Mouse (Mus musculus) liver, embryonic 16.5 days (tissue): ENCODE measurements around the gene Wdr27. TPM values are rescaled to one million over a fixed set of nuclear protein-coding genes. Genes with fewer than 3 reads are reported as not detected.

Experiments
- ATAC-seq: fragments of 200-750 bp; cut with Nextera tagmentation; 2 replicates; pipeline ENCODE4 v1.8.0; 2017; ENCODE audit warnings: low read depth, mild to moderate bottlenecking, moderate number of reproducible peaks, moderate library complexity
- H3K27ac ChIP-seq: fragments of 300-500 bp; sonication (generic); 2 replicates; pipeline ENCODE4 v1.5.1; 2014; ENCODE audit warnings: mild to moderate bottlenecking, low read length
- H3K27me3 ChIP-seq: fragments of 300-500 bp; sonication (generic); 2 replicates; pipeline ENCODE4 v1.6.1; 2014; ENCODE audit warnings: low read depth, low read length, mixed read lengths; ENCODE audit not compliant: control insufficient read depth, insufficient read depth
- H3K36me3 ChIP-seq: fragments of 300-500 bp; sonication (generic); 2 replicates; pipeline ENCODE4 v1.6.1; 2014; ENCODE audit warnings: mild to moderate bottlenecking; ENCODE audit not compliant: control insufficient read depth, insufficient read depth
- H3K4me1 ChIP-seq: fragments of 300-500 bp; sonication (generic); 2 replicates; pipeline ENCODE4 v1.6.1; 2014; ENCODE audit warnings: low read depth, low read length, mixed read lengths; ENCODE audit not compliant: control insufficient read depth
- H3K4me2 ChIP-seq: fragments of 300-500 bp; sonication (generic); 2 replicates; pipeline ENCODE4 v1.6.1; 2014; ENCODE audit warnings: low read depth, low read length, mixed read lengths
- H3K4me3 ChIP-seq: fragments of 300-500 bp; sonication (generic); 2 replicates; pipeline ENCODE4 v1.5.1; 2014; ENCODE audit warnings: low read depth, mild to moderate bottlenecking, low read length
- H3K9ac ChIP-seq: fragments of 300-500 bp; sonication (generic); 2 replicates; pipeline ENCODE4 v1.6.1; 2014; ENCODE audit warnings: low read depth, low read length
- H3K9me3 ChIP-seq: fragments of 300-500 bp; sonication (generic); replicated peaks from 2 replicates; pipeline ENCODE4 v1.6.1; 2016; ENCODE audit warnings: low read length; ENCODE audit not compliant: control insufficient read depth
- WGBS: fragments of 180-500 bp; shearing (Covaris S2); extraction: QIAGEN DNeasy Blood & Tissue Kit; methylation state at CpG from one replicate; pipeline ENCODE4 v1.1.7; 2014; ENCODE audit not compliant: insufficient replicate concordance; 5-methylcytosine and 5-hydroxymethylcytosine counted together
- polyA plus RNA-seq: library from polyadenylated mRNA; unstranded; fragments of >200 nt; fragmentation: Nextera tagmentation; extraction: Ambion mirVana; gene quantifications from 2 replicates; pipeline ENCODE4 v1.2.1, GENCODE M21; 2015

Gene Wdr27
- polyA plus RNA-seq, 1 experiment from 2014 or later: 1.2 TPM

DNA sequence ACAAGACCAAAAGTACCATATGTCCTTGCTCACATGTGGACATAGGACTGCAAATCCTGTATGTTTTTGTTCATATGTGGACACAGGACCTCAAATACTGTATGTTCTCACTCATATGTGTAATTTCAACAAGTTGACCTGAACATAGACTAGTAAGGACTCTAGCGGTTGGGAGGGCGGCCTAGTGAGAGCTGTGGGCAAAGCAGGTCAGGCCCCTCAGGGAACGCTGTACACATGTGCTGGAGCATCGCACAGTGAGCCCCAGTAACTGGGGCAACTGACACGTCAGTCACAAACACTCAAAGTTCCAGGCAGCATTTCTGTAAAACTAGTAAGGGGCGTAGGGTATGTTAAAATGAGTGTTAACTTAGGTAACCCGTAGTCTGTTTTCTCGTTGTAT lies 30.0 kb downstream of the Wdr27 start:
- no peak for ATAC-seq
- Histone ChIP-seq H3K27ac (no peak overlapping the region), H3K9ac (no peak overlapping the region), H3K4me2 (no peak overlapping the region), H3K36me3 (no peaks in the 10 kb centered on the region), H3K27me3 (no peaks in the 10 kb centered on the region), H3K4me3 (no peak overlapping the region), H3K9me3 (no peaks in the 10 kb centered on the region), H3K4me1 (no peaks in the 10 kb centered on the region)
- 72% methylated on average over 8 of the region's 8 CpGs for WGBS

DNA sequence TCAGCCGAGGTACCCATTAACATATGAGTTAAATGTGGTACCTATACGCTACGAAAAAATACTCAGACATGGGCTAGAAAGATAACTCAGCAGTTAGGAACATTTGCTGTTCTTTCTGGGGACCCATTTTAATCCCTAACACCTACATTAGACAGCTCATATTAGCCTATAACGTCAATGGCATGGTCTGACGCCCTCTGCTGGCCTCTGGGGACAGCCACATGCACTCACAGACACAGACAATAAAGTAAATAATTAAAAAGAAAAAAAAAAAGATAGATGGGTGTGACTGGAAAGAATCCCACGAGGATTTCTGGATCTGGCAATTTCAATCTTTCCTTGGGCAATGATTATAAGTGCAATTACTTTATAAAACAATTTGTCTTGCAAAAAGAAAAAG lies 30.5 kb downstream of the Wdr27 start:
- no peaks in the 10 kb centered on the region for H3K27me3 ChIP-seq
- no peaks in the 10 kb centered on the region for H3K4me1 ChIP-seq
- ATAC-seq: no peak
- H3K4me2 ChIP-seq: no peak overlapping the region
- H3K9me3 ChIP-seq: no peaks in the 10 kb centered on the region
- no peak overlapping the region for H3K27ac ChIP-seq
- no peak overlapping the region for H3K4me3 ChIP-seq
- no peaks in the 10 kb centered on the region for H3K36me3 ChIP-seq
- H3K9ac ChIP-seq: no peak overlapping the region
- 43% methylated on average over 6 of the region's 6 CpGs for WGBS

DNA sequence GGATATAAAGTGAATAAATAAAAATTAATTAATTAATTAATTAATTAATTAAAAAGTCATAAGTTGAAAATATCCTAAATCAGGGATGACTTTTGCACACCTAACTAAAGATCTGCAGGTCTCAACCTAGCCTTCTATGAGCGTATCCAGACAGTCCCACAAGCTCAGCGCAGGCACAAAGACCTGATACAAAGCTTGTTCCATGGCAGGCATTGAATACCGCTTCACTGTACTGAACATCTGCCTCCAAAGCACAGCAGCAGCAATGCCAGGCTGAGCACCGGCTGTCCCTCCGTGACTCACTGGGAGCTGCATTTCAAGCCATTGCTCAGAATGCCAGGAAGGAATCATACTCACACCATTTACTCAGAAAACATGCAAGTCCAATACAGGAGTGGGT lies 32.2 kb downstream of the Wdr27 start:
- no peak for ATAC-seq
- H3K36me3 ChIP-seq: no peaks in the 10 kb centered on the region
- 80% methylated on average over 5 of the region's 5 CpGs for WGBS
- H3K4me3 ChIP-seq: no peak overlapping the region
- H3K27me3 ChIP-seq: no peaks in the 10 kb centered on the region; the same call in 1 of the 2 replicates
- H3K9me3 ChIP-seq: no peaks in the 10 kb centered on the region
- no peak overlapping the region for H3K27ac ChIP-seq
- no peak overlapping the region for H3K9ac ChIP-seq
- H3K4me1 ChIP-seq: no peaks in the 10 kb centered on the region
- no peak overlapping the region for H3K4me2 ChIP-seq

DNA sequence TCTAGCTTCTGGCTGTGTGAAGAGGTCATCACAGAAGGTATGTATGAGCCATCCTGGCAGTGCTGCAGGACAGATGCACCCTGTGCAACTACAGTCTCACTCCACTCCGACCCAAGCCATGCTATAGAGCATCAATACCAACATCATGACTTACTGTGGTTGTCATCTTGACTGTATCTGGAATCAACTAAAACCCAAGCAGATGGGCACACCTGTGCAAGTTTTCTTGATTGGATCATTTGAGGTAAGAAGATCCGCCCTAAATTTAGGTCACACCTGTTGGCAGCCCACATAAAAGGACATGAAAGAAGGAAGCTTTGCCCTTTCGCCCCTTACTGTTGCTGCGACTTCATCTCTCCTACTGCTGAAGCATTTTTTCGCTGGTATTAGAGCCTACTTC lies 33.6 kb downstream of the Wdr27 start:
- H3K27ac ChIP-seq: no peak overlapping the region
- H3K36me3 ChIP-seq: no peaks in the 10 kb centered on the region
- no peak overlapping the region for H3K9ac ChIP-seq
- 64% methylated on average over 5 of the region's 5 CpGs for WGBS
- no peak overlapping the region for H3K4me3 ChIP-seq
- H3K4me2 ChIP-seq: no peak overlapping the region
- no peak for ATAC-seq
- no peaks in the 10 kb centered on the region; the same call in 1 of the 2 replicates for H3K27me3 ChIP-seq
- no peaks in the 10 kb centered on the region for H3K4me1 ChIP-seq
- no peaks in the 10 kb centered on the region for H3K9me3 ChIP-seq

DNA sequence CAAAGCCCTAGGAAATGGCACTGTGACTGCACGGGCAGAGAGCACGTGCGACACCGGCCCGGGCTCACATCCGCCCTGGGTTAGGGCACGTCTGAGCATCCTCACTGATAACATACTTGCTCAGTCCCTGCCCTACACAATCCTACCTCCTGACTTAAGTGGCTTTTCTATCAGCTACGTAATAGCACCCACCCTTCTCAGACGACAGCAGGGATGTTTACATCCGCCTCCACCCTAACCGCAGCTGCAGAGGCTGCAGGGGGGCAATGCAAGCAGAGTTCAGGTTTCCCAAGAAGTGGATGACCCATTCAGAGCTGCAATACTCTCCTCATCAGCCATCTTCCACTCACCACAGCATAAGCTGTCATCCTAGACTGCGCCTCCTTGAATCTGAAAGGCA lies 35.8 kb downstream of the Wdr27 start:
- WGBS: 61% methylated on average over 12 of the region's 12 CpGs
- no peaks in the 10 kb centered on the region for H3K36me3 ChIP-seq
- no peak for ATAC-seq
- no peak overlapping the region for H3K9ac ChIP-seq
- H3K4me3 ChIP-seq: no peak overlapping the region
- H3K27me3 ChIP-seq: no peaks in the 10 kb centered on the region; the same call in 1 of the 2 replicates
- no peaks in the 10 kb centered on the region for H3K9me3 ChIP-seq
- no peaks in the 10 kb centered on the region for H3K4me1 ChIP-seq
- H3K27ac ChIP-seq: no peak overlapping the region
- no peak overlapping the region for H3K4me2 ChIP-seq

DNA sequence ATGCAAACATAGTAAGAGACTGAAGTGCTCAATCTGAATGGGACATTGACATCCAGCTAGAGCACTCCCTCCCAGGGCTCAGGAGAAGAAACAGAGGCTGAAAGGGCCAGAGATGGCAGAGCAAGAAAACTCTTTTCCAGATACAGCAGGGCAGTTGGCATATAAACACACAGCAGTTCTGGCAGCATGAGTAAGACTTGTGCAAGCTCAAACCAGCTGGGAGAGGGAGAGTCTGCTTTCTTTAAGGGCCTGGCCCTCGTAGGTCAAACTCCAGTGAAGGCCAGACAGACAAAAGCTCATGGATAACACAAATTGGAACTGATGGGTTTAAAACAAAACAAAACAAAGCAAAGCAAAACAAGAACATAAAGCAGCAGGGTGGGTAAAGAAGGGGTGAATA lies 36.3 kb downstream of the Wdr27 start:
- Histone ChIP-seq H3K4me1 (no peaks in the 10 kb centered on the region), H3K9ac (no peak overlapping the region), H3K4me3 (no peak overlapping the region), H3K4me2 (no peak overlapping the region), H3K27me3 (no peaks in the 10 kb centered on the region; the same call in 1 of the 2 replicates), H3K9me3 (no peaks in the 10 kb centered on the region), H3K27ac (no peak overlapping the region), H3K36me3 (no peaks in the 10 kb centered on the region)
- ATAC-seq: no peak
- 25% methylated on average over 1 of the region's 1 CpGs for WGBS

DNA sequence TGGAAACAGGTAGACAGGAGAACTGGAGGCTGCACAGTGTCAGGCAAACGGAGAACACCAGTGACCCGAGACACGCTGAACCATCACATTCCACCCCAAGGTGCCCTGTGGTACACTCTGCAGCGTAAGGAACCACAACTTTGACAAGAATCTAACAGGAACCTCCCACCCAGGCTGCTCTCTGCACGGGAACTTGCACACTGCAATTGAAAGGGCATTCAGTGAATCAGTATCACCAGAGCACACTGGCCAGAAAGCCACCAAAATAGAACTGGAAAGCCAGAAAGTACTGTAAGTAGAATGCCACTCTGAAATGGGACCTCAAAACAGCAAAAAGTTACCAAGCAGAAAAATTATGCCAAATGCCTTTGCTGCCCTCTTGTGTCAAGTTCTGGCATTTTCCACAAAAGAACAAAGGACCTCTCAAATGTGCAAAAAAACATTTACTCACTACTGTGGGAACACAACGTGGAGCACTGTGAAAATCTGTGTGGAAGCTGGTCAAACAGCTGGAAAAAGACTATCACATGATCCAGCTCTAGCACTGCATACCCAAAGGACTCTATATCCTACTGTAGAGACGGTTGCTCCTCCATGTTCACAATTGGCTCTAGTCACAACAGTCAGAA lies 38.2 kb downstream of the Wdr27 start:
- 36% methylated on average over 7 of the region's 7 CpGs for WGBS
- Histone ChIP-seq H3K9ac (no peak overlapping the region), H3K4me3 (no peak overlapping the region), H3K36me3 (no peaks in the 10 kb centered on the region), H3K9me3 (no peaks in the 10 kb centered on the region), H3K4me2 (no peak overlapping the region), H3K27ac (no peak overlapping the region), H3K27me3 (no peaks in the 10 kb centered on the region; the same call in 1 of the 2 replicates), H3K4me1 (no peaks in the 10 kb centered on the region)
- no peak for ATAC-seq

DNA sequence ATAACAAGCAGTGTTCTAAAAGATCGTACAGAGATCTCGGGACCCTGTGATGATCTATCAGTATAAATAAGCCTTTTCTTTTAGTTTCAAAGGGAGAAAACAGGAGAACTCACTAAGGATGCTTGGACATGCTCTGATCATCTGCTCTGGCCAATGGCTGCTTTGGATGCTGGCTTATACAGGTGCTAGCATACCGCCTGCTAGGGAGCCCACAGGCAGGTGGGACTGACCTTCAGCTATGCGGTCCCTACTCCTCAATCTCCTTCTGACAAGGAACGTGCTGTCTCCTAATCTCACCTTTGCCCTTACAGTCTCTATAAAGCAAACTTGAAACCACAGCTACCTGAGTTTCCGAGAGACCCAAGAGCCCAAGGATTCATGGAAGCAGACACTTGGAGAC lies 38.8 kb downstream of the Wdr27 start:
- Histone ChIP-seq H3K4me3 (no peak overlapping the region), H3K36me3 (no peaks in the 10 kb centered on the region), H3K9me3 (no peaks in the 10 kb centered on the region), H3K4me1 (no peaks in the 10 kb centered on the region), H3K27me3 (no peaks in the 10 kb centered on the region; the same call in 1 of the 2 replicates), H3K27ac (no peak overlapping the region), H3K9ac (no peak overlapping the region), H3K4me2 (no peak overlapping the region)
- WGBS: 66% methylated on average over 6 of the region's 6 CpGs
- ATAC-seq: no peak

DNA sequence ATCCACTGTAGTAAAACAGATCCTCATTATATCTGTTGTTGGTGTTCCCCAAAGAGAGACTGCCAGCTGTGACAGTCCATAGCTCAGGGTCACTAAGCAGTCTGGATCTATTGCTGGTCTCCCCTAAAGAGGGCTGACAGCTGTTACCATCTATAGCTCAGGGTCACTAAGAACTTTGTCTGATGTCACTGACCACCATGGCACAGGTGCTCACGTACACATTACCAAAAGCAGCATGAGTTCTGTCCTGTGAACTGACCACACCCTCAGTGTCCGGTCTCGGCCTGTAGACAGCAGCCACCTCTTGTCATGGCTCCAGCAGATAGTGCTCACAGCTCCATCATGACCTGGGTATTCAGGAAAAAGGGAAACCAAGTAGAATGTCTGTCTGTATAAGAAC lies 39.7 kb downstream of the Wdr27 start:
- H3K4me3 ChIP-seq: no peak overlapping the region
- WGBS: 65% methylated on average over 3 of the region's 3 CpGs
- H3K27me3 ChIP-seq: no peaks in the 10 kb centered on the region; the same call in 1 of the 2 replicates
- no peaks in the 10 kb centered on the region for H3K36me3 ChIP-seq
- H3K9me3 ChIP-seq: no peaks in the 10 kb centered on the region
- H3K4me1 ChIP-seq: no peaks in the 10 kb centered on the region
- no peak overlapping the region for H3K27ac ChIP-seq
- no peak overlapping the region for H3K9ac ChIP-seq
- ATAC-seq: no peak
- H3K4me2 ChIP-seq: no peak overlapping the region
